Mouse (Mus musculus): ENCODE results near the gene Zfp668.

DNA sequence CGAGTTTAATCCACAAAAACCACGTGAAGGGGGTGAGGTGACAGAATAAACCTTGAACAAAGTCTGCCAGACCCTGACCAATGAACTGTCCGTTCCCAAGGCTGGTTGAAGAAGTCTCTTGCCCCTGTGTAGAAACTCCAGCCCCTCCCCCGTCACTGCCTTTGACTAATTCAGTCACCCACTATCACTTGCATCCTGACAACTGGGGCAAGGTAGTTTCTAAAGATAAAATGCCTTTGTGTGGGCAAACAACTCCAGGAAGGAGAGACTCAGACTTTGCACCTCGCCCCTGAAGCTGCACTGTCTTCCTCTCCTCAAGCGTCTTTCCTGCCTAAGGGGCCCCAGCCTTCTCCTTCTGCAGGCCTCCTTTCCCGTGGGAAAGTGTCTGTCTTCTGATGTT lies 23.4 kb upstream of the Zfp668 start:
- TF ChIP-seq POLR2A (IDR thresholded peaks at IDR 0.05; ENCODE audit: insufficient read depth, low read depth, low read length): no peak
- TF ChIP-seq CTCF (IDR thresholded peaks at IDR 0.05): no peak

Measured in heart, adult 2 months (tissue).